In genomic region chr13:63315777-63316176, GRCm38 (mm10) we compare ENCODE assay signal across 25 mouse cellular contexts.
DNase-seq lines count a peak whose midpoint lies in the region; ATAC-seq and TF ChIP-seq lines count a peak whose summit lies in the region.
"Had no signal": no experiment of that assay in that cellular context is flagged by ENCODE, and none has a peak within 500 bp of the region (broad histone marks: within the 10 kb centered on the region; RNA-seq: fewer than 3 reads in every experiment).

No protein-coding gene starts in this region.

- ATAC-seq in stomach, embryonic 16.5 days (ENCODE audit: insufficient read depth, low FRiP score): no peak
- no peak for ATAC-seq in stomach, postnatal 0 days (ENCODE audit: low FRiP score, low TSS enrichment)
- ATAC-seq in kidney, postnatal 0 days (replicated peaks; ENCODE audit: low FRiP score, low read depth): peak; percentile 47
- ATAC-seq: CD4-positive, CD25-positive, alpha-beta regulatory T cell, adult 4 months; forebrain, embryonic 16.5 days; hindbrain, postnatal 0 days; intestine, embryonic 15.5 days had no signal

- no peak overlapping the region for H3K4me2 ChIP-seq in stomach, embryonic 16.5 days (ENCODE audit: low read depth, low read length)
- no peak overlapping the region for H3K4me2 ChIP-seq in stomach, postnatal 0 days (replicated peaks; ENCODE audit: low read depth)
- H3K4me2 ChIP-seq in kidney, postnatal 0 days (ENCODE audit: low read length): no peak overlapping the region
- H3K4me2 ChIP-seq: heart, embryonic 13.5 days; hindbrain, embryonic 12.5 days; intestine, embryonic 15.5 days; limb, embryonic 13.5 days; liver, embryonic 11.5 days; lung, embryonic 15.5 days; midbrain, embryonic 12.5 days; neural tube, embryonic 13.5 days had no signal

- TF ChIP-seq EP300 in stomach, postnatal 0 days (optimal IDR thresholded peaks at IDR 0.05): no peak

- no peak for TF ChIP-seq CTCF in stomach, postnatal 0 days (IDR thresholded peaks at IDR 0.05; ENCODE audit: low read depth)
- no peak for TF ChIP-seq CTCF in kidney, postnatal 0 days (IDR thresholded peaks at IDR 0.05; ENCODE audit: low read depth)
- TF ChIP-seq CTCF in gastrocnemius, adult 2 months (IDR thresholded peaks at IDR 0.05): no peak

- DNase-seq in heart, postnatal 10 days: peak; percentile 52 to 56
- no peak for DNase-seq in heart, adult 18-20 months
- DNase-seq in stomach, postnatal 0 days (ENCODE audit: low spot score): no peak
- DNase-seq in kidney, postnatal 0 days (ENCODE audit: low spot score): no peak
- DNase-seq in gastrocnemius, adult 2 months: no peak
- no peak for DNase-seq in spleen, postnatal 36 days (ENCODE audit: low spot score in 2 of 2)
- DNase-seq: adrenal gland, postnatal 36 days; cerebellum, adult 18-20 months; cerebellum, postnatal 10 days; lung, postnatal 36 days; thymus, postnatal 14 days had no signal

- intact Hi-C loops in heart, postnatal 10 days (cut with DNase I): no loop called here
- intact Hi-C loops in gastrocnemius, adult 2 months (cut with DNase I): no loop called here

- H3K9me3 ChIP-seq in stomach, embryonic 16.5 days (replicated peaks; ENCODE audit: control insufficient read depth, low read length): no peaks in the 10 kb centered on the region
- no peaks in the 10 kb centered on the region for H3K9me3 ChIP-seq in stomach, postnatal 0 days (ENCODE audit: control insufficient read depth, low read length)
- H3K9me3 ChIP-seq in kidney, postnatal 0 days (replicated peaks; ENCODE audit: low read length): no peaks in the 10 kb centered on the region
- H3K9me3 ChIP-seq: heart, embryonic 13.5 days; hindbrain, embryonic 12.5 days; intestine, embryonic 15.5 days; limb, embryonic 13.5 days; lung, embryonic 15.5 days; megakaryocyte, embryonic 14.5 days; midbrain, embryonic 12.5 days; neural tube, embryonic 13.5 days had no signal

- 74% methylated on average over 6 of the region's 6 CpGs for WGBS in stomach, embryonic 16.5 days
- WGBS in stomach, postnatal 0 days: 68% methylated on average over 6 of the region's 6 CpGs
- 48% methylated on average over 6 of the region's 6 CpGs for WGBS in kidney, postnatal 0 days

- no peaks in the 10 kb centered on the region; the same call in 1 of the 2 replicates for H3K36me3 ChIP-seq in stomach, embryonic 16.5 days (ENCODE audit: control insufficient read depth, insufficient read depth, low read length)
- H3K36me3 ChIP-seq in stomach, postnatal 0 days (ENCODE audit: control insufficient read depth, insufficient read depth, low read length): no peaks in the 10 kb centered on the region
- H3K36me3 ChIP-seq in kidney, postnatal 0 days (ENCODE audit: insufficient read depth, low read length): 0 out of 2 replicates have a peak, but pooled peaks cover 5% of the 10 kb centered on the region
- H3K36me3 ChIP-seq: intestine, embryonic 15.5 days had no signal

- H3K4me1 ChIP-seq in stomach, embryonic 16.5 days (ENCODE audit: control insufficient read depth, insufficient read depth, low read length): no peaks in the 10 kb centered on the region
- no peaks in the 10 kb centered on the region for H3K4me1 ChIP-seq in stomach, postnatal 0 days (replicated peaks; ENCODE audit: control insufficient read depth, insufficient read depth)
- peaks cover 35% of the 10 kb centered on the region for H3K4me1 ChIP-seq in kidney, postnatal 0 days (replicated peaks; ENCODE audit: insufficient read depth, low read length)
- H3K4me1 ChIP-seq: intestine, embryonic 15.5 days; lung, embryonic 15.5 days had no signal

- H3K27me3 ChIP-seq in stomach, embryonic 16.5 days (ENCODE audit: control insufficient read depth, insufficient read depth, low read length): no peaks in the 10 kb centered on the region
- H3K27me3 ChIP-seq in stomach, postnatal 0 days (ENCODE audit: control insufficient read depth, insufficient read depth, low read length): no peaks in the 10 kb centered on the region
- no peaks in the 10 kb centered on the region for H3K27me3 ChIP-seq in kidney, postnatal 0 days (ENCODE audit: insufficient read depth, low read length)
- H3K27me3 ChIP-seq: heart, embryonic 13.5 days; hindbrain, embryonic 12.5 days; intestine, embryonic 15.5 days; limb, embryonic 13.5 days; lung, embryonic 15.5 days; midbrain, embryonic 12.5 days; neural tube, embryonic 13.5 days had no signal

- H3K27ac ChIP-seq in stomach, embryonic 16.5 days (ENCODE audit: low read length): peak overlapping the region; percentile 21; the same call in 1 of the 2 replicates
- H3K27ac ChIP-seq in stomach, postnatal 0 days (replicated peaks): no peak overlapping the region
- H3K27ac ChIP-seq in kidney, postnatal 0 days: peak overlapping the region; percentile 25; the same call in 1 of the 2 replicates
- H3K27ac ChIP-seq in gastrocnemius, adult 2 months: no peak overlapping the region
- H3K27ac ChIP-seq: heart, embryonic 13.5 days; hindbrain, embryonic 12.5 days; hindbrain, postnatal 0 days; intestine, embryonic 15.5 days; limb, embryonic 13.5 days; lung, embryonic 15.5 days; midbrain, embryonic 12.5 days; neural tube, embryonic 13.5 days had no signal

- no peak overlapping the region for H3K9ac ChIP-seq in stomach, embryonic 16.5 days (ENCODE audit: low read length)
- no peak overlapping the region for H3K9ac ChIP-seq in stomach, postnatal 0 days (ENCODE audit: low read length)
- no peak overlapping the region for H3K9ac ChIP-seq in kidney, postnatal 0 days (ENCODE audit: low read depth, low read length)
- H3K9ac ChIP-seq: heart, embryonic 13.5 days; hindbrain, embryonic 12.5 days; intestine, embryonic 15.5 days; limb, embryonic 13.5 days; lung, embryonic 15.5 days; midbrain, embryonic 12.5 days; neural tube, embryonic 13.5 days had no signal

- no peak overlapping the region for H3K4me3 ChIP-seq in stomach, embryonic 16.5 days (replicated peaks; ENCODE audit: low read length)
- no peak overlapping the region for H3K4me3 ChIP-seq in stomach, postnatal 0 days (ENCODE audit: low read depth, low read length)
- no peak overlapping the region for H3K4me3 ChIP-seq in kidney, postnatal 0 days (replicated peaks; ENCODE audit: low read depth, low read length)
- H3K4me3 ChIP-seq in gastrocnemius, adult 2 months: no peak overlapping the region
- H3K4me3 ChIP-seq: erythroblast, embryonic 14.5 days; heart, embryonic 13.5 days; hindbrain, embryonic 12.5 days; intestine, embryonic 15.5 days; limb, embryonic 13.5 days; lung, embryonic 15.5 days; megakaryocyte, embryonic 14.5 days; midbrain, embryonic 12.5 days; neural tube, embryonic 13.5 days had no signal

Comparison
In these comparisons a context has a peak if more than half of its experiments do, and no peak if none do; other contexts are left out.
1. DNase-seq: peak in heart, postnatal 10 days (2 of 2); none in heart, adult 18-20 months (0 of 2), stomach, postnatal 0 days (single experiment), kidney, postnatal 0 days (single experiment), gastrocnemius, adult 2 months (single experiment) and spleen, postnatal 36 days (0 of 2).
2. H3K27ac ChIP-seq: peak in stomach, embryonic 16.5 days (single experiment) and kidney, postnatal 0 days (single experiment); none in stomach, postnatal 0 days (single experiment) and gastrocnemius, adult 2 months (single experiment).